Mouse (Mus musculus): ENCODE data around the gene Hoxb5. TPM values are rescaled to one million over a fixed set of nuclear protein-coding genes. Genes with fewer than 3 reads are reported as not detected.

The Hoxb5 gene
- polyA plus RNA-seq, 1 experiment = 0.22 TPM

- H3K4me1 ChIP-seq (replicated peaks; ENCODE audit: control insufficient read depth, insufficient read depth, low read length) = no peaks in the 10 kb centered on the region; the same call in 1 of the 2 replicates
- H3K4me3 ChIP-seq (ENCODE audit: control insufficient read depth, insufficient read depth, low read length) = no peak overlapping the region
- no peak for TF ChIP-seq CTCF (IDR thresholded peaks at IDR 0.05; ENCODE audit: borderline replicate concordance, control insufficient read depth, extremely low read depth, insufficient read depth, low read length, poor library complexity)
- no peak for TF ChIP-seq POLR2A (IDR thresholded peaks at IDR 0.05; ENCODE audit: control insufficient read depth, extremely low read depth, insufficient read depth, low read length, poor library complexity)
- H3K36me3 ChIP-seq (ENCODE audit: control insufficient read depth, insufficient read depth, low read length) = no peaks in the 10 kb centered on the region
- 4% methylated on average over 58 of the region's 58 CpGs for WGBS
- no peak for DNase-seq
- H3K27me3 ChIP-seq (ENCODE audit: control insufficient read depth, insufficient read depth, low read length) = peaks cover 49% of the 10 kb centered on the region
- H3K27ac ChIP-seq (ENCODE audit: control insufficient read depth, insufficient read depth, low read length) = no peak overlapping the region
These were observed 30.9 kb upstream of the Hoxb5 start for GRCm38 (mm10) chr11:96272024-96272921.

- 64% methylated on average over 10 of the region's 10 CpGs for WGBS
- TF ChIP-seq POLR2A (IDR thresholded peaks at IDR 0.05; ENCODE audit: control insufficient read depth, extremely low read depth, insufficient read depth, low read length, poor library complexity) = no peak
- TF ChIP-seq CTCF (IDR thresholded peaks at IDR 0.05; ENCODE audit: borderline replicate concordance, control insufficient read depth, extremely low read depth, insufficient read depth, low read length, poor library complexity) = no peak
- Histone ChIP-seq H3K27me3 (ENCODE audit: control insufficient read depth, insufficient read depth, low read length) (peaks cover 46% of the 10 kb centered on the region), H3K36me3 (ENCODE audit: control insufficient read depth, insufficient read depth, low read length) (no peaks in the 10 kb centered on the region), H3K4me1 (replicated peaks; ENCODE audit: control insufficient read depth, insufficient read depth, low read length) (no peaks in the 10 kb centered on the region; the same call in 1 of the 2 replicates), H3K27ac (ENCODE audit: control insufficient read depth, insufficient read depth, low read length) (no peak overlapping the region), H3K4me3 (ENCODE audit: control insufficient read depth, insufficient read depth, low read length) (no peak overlapping the region)
- DNase-seq = no peak
These were observed 28.7 kb upstream of the Hoxb5 start for GRCm38 (mm10) chr11:96274428-96274827.

GRCm38 (mm10) chr11:96275896-96276295 is 27.2 kb upstream of the Hoxb5 start:
- DNase-seq = no peak
- Histone ChIP-seq H3K4me3 (ENCODE audit: control insufficient read depth, insufficient read depth, low read length) (no peak overlapping the region), H3K4me1 (replicated peaks; ENCODE audit: control insufficient read depth, insufficient read depth, low read length) (no peaks in the 10 kb centered on the region; the same call in 1 of the 2 replicates), H3K27ac (ENCODE audit: control insufficient read depth, insufficient read depth, low read length) (no peak overlapping the region), H3K36me3 (ENCODE audit: control insufficient read depth, insufficient read depth, low read length) (no peaks in the 10 kb centered on the region), H3K27me3 (ENCODE audit: control insufficient read depth, insufficient read depth, low read length) (peaks cover 42% of the 10 kb centered on the region)
- TF ChIP-seq POLR2A (IDR thresholded peaks at IDR 0.05; ENCODE audit: control insufficient read depth, extremely low read depth, insufficient read depth, low read length, poor library complexity) = no peak
- no peak for TF ChIP-seq CTCF (IDR thresholded peaks at IDR 0.05; ENCODE audit: borderline replicate concordance, control insufficient read depth, extremely low read depth, insufficient read depth, low read length, poor library complexity)
- WGBS = 29% methylated on average over 4 of the region's 4 CpGs

GRCm38 (mm10) chr11:96277151-96278044 is 25.7 kb upstream of the Hoxb5 start:
- Histone ChIP-seq H3K27ac (ENCODE audit: control insufficient read depth, insufficient read depth, low read length) (no peak overlapping the region), H3K27me3 (ENCODE audit: control insufficient read depth, insufficient read depth, low read length) (peaks cover 45% of the 10 kb centered on the region), H3K4me1 (replicated peaks; ENCODE audit: control insufficient read depth, insufficient read depth, low read length) (no peaks in the 10 kb centered on the region), H3K4me3 (ENCODE audit: control insufficient read depth, insufficient read depth, low read length) (no peak overlapping the region), H3K36me3 (ENCODE audit: control insufficient read depth, insufficient read depth, low read length) (no peaks in the 10 kb centered on the region)
- no peak for DNase-seq
- WGBS = 8% methylated on average over 35 of the region's 35 CpGs
- TF ChIP-seq CTCF (IDR thresholded peaks at IDR 0.05; ENCODE audit: borderline replicate concordance, control insufficient read depth, extremely low read depth, insufficient read depth, low read length, poor library complexity) (no peak), POLR2A (IDR thresholded peaks at IDR 0.05; ENCODE audit: control insufficient read depth, extremely low read depth, insufficient read depth, low read length, poor library complexity) (no peak)

DNA sequence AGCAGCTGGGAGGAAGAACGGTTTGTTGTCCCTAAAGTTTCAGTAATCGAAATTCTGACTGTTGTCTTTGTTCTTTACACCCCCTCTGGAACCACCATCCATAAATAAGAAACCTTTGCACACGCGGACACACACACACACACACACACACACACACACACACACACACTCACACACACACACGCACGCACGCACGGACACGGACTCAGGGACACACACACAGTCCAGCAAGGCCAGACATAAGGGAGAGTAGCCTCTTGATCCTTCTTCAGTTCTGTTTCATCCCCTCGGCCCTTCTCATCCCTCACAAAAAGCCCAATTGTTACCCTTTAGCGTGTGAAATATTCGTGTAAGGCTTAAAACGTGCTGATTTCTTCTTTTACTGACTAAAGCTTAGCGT is 24.8 kb upstream of the Hoxb5 start:
- Histone ChIP-seq H3K27me3 (ENCODE audit: control insufficient read depth, insufficient read depth, low read length) (peaks cover 48% of the 10 kb centered on the region), H3K27ac (ENCODE audit: control insufficient read depth, insufficient read depth, low read length) (no peak overlapping the region), H3K4me1 (replicated peaks; ENCODE audit: control insufficient read depth, insufficient read depth, low read length) (no peaks in the 10 kb centered on the region), H3K4me3 (ENCODE audit: control insufficient read depth, insufficient read depth, low read length) (no peak overlapping the region), H3K36me3 (ENCODE audit: control insufficient read depth, insufficient read depth, low read length) (no peaks in the 10 kb centered on the region)
- TF ChIP-seq CTCF (IDR thresholded peaks at IDR 0.05; ENCODE audit: borderline replicate concordance, control insufficient read depth, extremely low read depth, insufficient read depth, low read length, poor library complexity) (no peak), POLR2A (IDR thresholded peaks at IDR 0.05; ENCODE audit: control insufficient read depth, extremely low read depth, insufficient read depth, low read length, poor library complexity) (no peak)
- no peak for DNase-seq
- WGBS = 17% methylated on average over 14 of the region's 14 CpGs

- TF ChIP-seq CTCF (IDR thresholded peaks at IDR 0.05; ENCODE audit: borderline replicate concordance, control insufficient read depth, extremely low read depth, insufficient read depth, low read length, poor library complexity) = peak; percentile 72; the same call in 1 of the 2 replicates
- TF ChIP-seq POLR2A (IDR thresholded peaks at IDR 0.05; ENCODE audit: control insufficient read depth, extremely low read depth, insufficient read depth, low read length, poor library complexity) = no peak
- Histone ChIP-seq H3K36me3 (ENCODE audit: control insufficient read depth, insufficient read depth, low read length) (no peaks in the 10 kb centered on the region), H3K4me3 (ENCODE audit: control insufficient read depth, insufficient read depth, low read length) (no peak overlapping the region), H3K4me1 (replicated peaks; ENCODE audit: control insufficient read depth, insufficient read depth, low read length) (no peaks in the 10 kb centered on the region), H3K27me3 (ENCODE audit: control insufficient read depth, insufficient read depth, low read length) (peaks cover 48% of the 10 kb centered on the region), H3K27ac (ENCODE audit: control insufficient read depth, insufficient read depth, low read length) (no peak overlapping the region)
- DNase-seq = peak; percentile 79
- WGBS = 1% methylated on average over 9 of the region's 9 CpGs
These were observed 24.4 kb upstream of the Hoxb5 start for GRCm38 (mm10) chr11:96278773-96279172.
